Mouse (Mus musculus) liver, adult (tissue): ENCODE measurements around the gene Tmem209.

Experiments used
- GATA4 ChIP-seq: IDR thresholded peaks from 2 replicates; pipeline ENCODE4 v1.6.1; 2014; ENCODE audit warnings: mild to moderate bottlenecking, low read length; ENCODE audit not compliant: insufficient replicate concordance

The Tmem209 gene

DNA sequence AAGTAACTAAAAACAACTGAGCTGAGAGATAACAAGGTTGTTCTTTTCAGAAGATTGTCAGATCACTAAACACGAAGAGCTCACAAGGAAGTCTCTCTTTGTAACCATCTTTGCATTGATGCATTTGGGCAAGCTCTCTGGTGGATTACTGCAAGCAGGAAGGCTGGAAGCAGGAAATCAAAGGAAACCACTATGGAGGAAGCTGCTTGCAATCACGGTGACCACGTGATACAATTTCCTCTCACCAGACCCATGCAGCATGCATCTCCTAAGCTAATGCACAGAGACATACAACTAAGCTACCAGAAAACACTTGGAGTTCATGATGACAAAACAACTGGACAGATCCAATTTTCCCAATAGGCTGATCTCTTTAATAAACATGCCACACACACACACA is 10.5 kb downstream of the Tmem209 start:
- TF ChIP-seq GATA4 = no peak

DNA sequence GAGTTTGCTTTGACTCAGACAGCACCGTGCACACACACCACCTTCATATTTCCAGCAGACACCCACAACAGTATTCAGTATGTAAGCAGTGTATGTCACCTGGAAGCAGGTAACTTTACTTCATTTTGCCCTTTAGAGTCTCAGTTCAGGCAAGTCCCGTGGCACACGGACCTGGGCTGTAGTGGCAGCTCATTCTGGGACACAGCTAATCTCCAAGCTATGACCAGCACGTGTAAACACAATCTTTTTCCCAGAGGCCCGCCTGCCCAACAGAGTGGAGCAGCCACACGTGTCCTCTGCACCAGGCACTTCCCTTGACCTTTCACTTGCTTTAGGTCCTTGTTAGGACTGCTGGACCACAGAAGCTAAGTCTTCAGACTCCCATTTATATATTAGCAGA is 23.1 kb downstream of the Tmem209 start:
- TF ChIP-seq GATA4 = no peak

DNA sequence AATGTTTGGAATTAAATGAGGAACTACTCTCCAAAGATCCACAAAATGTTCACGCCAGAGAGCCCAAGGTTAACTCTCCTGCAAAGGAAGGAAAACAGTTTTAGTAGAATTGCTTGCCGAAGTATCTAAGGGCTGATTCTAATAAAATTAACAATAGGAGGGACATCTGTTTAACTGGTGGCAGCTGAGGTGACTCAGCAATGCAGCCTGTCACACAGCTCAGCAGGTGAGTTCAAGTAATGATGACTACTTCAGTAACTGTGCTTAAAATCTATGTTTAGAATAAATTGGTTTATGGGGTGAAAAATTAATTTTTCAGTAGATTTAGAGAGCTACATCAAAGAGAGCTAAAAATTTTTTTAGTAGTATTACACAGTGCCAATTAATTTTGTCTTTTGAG is 26.7 kb downstream of the Tmem209 start:
- no peak for TF ChIP-seq GATA4

DNA sequence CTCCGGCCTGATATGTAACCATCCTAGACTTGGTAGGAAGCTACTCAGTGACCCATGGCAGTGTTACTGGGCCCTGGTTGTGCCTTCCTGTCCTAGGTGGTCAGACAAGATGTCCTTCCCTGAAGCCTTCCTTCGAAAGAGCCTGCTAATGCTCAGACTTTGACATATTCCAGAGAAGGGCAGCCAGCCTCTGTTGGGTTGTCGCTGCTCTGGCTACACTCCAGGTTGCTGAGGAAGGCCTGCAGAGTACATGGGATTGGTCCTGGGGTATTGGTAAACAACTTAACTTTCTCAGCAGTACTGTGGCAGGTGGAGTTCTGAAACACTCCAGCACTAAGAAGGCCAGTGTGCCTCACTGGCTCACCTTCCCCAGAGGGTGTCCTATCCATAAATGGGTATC is 30.2 kb downstream of the Tmem209 start:
- TF ChIP-seq GATA4 = no peak

DNA sequence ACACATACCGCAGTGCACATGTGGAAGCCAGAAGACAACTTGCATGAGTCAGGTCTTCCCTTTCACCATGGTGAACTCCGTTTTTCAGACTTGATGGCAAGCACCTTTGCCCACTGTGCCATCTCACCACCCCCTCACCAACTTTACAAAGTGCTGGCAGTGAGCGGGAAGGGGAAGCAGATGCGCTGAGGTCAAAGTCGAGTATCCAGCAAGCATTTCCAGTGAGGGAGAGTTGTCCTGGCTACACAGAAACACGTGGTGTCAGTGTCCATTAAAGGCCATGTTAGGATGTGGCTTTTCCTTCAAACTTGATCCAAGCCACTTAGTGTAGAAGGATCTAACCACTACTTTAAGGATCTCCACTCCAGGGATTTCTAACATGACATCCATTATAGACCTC is 31.8 kb downstream of the Tmem209 start:
- no peak for TF ChIP-seq GATA4

DNA sequence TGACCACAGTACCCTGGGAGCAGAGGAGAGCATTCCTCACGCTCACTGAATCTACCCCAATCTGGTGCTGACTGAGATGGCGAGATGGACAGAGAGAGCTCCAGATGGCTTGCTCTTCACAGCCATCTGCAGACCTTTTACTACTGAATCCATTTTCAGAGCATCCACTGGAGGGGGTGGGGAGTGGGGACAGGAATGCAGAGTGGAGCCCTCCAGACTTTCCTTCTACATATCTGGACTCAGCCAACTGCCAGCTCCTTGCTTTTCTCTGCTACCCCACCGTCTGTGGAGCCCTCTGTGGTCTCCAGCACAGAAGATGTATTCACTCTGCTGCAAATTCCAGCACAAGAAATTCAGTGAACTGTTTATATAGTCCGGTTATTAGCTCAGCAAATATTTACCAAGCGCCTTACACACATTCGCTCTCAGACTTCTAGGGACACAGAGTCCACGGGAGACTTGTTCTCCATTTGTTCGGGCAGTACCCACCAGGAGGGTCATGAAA is 32.3 kb downstream of the Tmem209 start:
- no peak for TF ChIP-seq GATA4

DNA sequence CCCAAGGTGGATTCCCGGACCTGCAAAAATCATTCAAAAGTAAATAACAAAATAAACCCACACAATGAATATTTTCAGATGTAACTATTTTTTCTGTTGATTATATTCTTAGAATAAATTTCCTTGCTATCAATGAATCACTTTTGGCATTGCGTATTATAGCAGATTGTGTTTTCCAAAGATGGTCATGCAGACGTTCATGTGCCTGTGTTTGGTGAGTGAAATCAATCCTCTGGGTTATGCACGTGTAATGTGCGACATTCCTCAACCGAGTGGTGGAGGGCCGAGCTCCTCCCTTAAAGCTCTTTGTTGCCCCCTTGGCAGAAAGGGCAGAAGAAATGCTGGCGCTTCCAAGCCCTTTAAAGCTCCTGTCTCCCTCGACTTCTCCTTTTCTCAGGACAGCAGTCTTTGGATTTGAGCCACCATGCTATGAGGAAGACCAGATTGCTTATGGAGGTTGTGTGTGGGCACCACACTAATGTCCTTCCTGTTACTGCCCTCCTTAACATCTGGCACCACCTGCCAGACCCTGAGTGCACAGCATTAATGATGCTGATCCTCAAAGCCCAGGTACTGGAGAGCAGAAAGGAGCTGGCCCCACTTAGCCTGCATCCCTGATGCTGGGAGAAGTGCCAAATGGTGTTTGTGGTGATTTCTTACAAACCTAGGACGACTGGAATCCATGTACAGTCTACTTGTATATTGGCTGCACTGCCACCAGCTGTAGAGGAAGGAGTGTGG is 33.4 kb downstream of the Tmem209 start:
- TF ChIP-seq GATA4 = no peak

DNA sequence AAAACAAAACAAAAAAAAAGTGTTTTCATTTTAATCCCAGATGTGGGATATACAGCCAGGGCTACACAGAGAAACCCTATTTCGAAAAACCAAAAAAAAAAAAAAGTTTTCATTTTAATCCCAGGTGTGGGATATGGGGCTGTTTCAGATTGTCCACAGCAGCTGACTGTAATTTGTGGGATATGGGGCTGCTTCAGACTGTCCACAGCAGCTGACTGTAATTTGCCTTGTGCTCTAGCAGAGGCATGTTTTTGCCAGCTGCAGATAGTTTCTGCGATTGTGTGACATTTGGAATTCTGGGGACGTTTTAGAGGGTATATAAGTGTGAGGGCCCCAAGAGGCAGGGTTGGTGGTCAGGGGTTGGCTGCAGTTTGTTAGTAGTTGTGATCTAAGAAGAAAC is 37.9 kb downstream of the Tmem209 start:
- TF ChIP-seq GATA4 = no peak

DNA sequence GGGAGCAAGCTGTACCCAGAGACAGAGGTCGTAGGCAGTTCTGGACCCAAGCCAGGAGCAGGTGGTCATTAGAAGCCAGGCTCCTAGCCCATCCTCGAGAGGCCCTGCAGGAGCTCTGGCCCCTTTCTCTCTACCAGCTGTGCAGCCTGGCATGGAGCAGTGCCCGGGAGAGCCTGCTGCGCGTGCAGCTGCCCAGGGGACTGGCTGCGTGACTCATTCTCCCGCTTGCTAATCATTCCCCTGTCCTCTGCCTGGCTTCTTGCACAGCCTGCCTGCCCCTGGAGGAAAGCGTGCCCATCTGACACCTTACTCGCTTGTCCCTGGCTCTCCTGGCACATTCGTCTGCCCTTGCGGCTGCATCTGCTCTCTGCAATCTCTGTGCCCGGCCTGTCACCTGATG is 40.2 kb downstream of the Tmem209 start:
- TF ChIP-seq GATA4 = no peak

DNA sequence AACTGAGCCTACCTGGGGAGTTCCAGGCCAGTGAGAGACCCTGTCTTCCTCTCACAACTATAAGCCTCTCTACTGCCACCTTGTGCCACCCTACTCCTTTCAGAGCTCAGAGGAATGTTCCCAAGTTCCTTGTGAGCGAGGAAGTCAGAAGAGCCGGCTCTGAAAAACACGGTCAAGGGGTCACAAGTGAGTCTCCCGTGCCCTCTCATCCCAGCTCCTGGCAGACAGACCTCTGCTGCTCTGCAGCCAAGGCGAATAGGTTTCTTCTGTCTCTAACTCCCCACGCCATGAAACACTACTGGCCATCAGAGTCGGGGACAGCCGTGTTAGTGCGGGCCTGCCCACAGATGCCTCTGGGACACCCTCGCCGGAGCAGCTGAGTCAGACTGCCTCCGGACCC is 40.9 kb downstream of the Tmem209 start:
- TF ChIP-seq GATA4 = no peak

DNA sequence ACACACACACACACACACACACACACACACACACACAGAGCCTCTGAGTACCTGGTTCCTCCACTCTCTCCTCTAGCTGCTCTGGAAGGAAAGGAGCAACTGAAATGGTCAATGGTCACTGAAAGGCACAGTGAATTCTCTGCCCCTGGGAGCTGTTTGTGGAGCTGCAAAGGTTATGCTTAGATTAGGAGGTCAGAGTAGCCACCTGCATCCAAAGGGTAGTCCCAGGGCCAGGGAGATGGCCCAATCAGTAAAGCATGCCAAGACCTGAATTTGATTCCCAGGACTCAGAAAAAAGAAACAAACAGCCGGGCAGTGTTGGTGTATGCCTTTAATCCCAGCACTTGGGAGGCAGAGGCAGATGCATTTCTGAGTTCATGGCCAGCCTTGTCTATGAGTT is 41.5 kb downstream of the Tmem209 start:
- no peak for TF ChIP-seq GATA4

DNA sequence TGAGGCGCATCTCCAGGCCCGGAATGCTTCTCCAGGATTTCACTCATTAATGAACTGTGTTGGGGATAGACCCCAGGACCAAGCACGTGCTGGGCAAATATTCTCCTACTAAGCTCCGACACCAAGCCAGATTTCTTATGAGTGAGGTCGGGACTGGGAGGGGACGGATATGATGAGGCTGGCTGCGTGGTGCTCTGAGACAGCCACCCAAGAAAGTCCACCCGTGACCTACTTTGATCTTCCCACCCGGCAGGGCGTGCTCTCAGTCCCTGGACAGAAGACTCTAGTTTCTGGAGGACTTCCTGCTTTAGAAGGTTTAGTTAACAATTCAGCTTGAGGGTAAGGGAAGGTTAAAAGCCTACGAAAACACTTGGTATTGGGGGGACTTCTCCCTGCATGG is 44.0 kb downstream of the Tmem209 start:
- TF ChIP-seq GATA4 = no peak

DNA sequence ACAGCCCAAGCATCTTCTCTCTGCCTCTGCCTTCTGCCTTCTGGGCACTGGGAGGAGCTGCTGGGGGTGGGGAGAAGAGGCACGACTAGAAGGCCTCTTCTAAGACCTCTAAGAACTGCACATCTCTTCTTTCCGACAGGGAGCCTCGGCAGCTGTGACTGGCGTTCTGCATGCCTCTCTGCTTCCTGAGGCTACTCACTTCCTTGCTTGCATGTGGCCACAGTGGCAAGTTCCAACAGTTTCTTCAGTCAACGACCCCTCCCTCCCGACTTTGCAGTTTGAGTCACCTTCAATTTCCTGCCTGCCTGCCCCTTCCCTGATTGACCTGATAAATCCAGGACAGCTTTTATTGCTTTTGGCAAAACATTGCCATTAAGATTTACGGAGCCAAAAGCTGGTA is 46.8 kb downstream of the Tmem209 start:
- TF ChIP-seq GATA4 = no peak

DNA sequence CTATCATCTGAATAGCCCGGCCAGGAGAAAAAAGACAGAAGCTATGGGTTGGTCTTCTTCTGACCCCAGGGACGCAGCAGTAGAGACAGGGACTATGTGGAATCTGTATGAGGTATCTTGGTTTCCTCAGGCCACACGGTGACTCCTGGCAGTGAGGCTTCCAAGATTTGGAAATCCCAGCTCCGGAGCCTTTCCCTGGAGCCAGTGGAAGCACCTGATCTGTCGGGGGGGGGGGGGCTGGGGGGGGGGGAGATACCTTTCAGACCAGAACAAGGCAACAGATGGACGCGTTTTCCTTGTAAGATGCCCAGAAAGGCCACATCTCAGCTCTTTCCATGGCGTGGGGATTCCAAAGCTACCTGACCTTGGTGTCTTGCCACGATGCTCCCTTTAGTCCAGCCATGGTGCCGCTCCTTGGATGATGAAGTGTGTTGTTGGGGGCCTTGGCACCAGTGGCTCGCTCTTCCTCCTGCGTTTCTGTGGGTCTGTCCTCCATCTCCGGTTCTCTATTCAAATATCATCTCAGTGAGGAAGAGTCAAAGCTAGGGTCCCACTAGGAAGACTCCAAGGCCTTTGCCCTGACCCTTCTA is 47.7 kb downstream of the Tmem209 start:
- TF ChIP-seq GATA4 = no peak

DNA sequence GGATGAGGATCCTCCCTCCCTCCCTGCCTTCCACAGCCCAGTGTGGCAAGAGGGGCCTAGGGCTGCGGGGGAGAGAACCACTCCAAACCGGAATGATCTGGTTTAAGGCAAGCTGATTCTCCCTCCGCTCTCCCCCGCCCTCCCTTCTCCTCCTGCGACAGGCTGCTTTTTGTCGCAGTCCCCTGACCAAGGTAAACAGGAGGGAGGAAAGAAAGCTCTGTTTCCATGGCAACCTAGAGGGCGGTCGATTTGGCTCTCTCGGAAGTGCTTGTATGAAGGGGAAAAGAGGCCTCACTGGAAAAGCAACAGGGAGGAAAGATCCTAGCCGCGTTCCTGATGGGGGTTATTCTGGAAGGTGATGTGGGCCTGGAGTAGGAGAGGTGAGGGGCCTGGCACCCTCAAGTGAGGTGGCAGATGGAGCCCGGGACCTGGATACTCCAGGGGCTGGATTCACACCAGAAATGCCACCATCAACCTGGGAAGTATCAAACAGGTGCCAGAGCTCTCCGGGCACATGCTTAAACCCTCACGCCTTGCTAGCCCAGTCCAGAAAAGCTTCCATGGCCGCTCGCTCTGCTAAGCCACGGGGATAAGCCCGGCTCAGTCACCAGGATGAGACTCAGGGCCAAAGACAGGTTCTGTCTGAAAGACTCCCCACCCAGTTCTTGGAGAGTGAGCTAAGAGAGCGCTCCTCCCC is 48.7 kb downstream of the Tmem209 start:
- TF ChIP-seq GATA4 = no peak
